Mouse (Mus musculus): ENCODE results near the gene Ptges3. TPM values are rescaled to one million over a fixed set of nuclear protein-coding genes. Genes with fewer than 3 reads are reported as not detected.

Gene Ptges3
- polyA plus RNA-seq, 1 experiment from 2014 or later: 393 TPM

DNA sequence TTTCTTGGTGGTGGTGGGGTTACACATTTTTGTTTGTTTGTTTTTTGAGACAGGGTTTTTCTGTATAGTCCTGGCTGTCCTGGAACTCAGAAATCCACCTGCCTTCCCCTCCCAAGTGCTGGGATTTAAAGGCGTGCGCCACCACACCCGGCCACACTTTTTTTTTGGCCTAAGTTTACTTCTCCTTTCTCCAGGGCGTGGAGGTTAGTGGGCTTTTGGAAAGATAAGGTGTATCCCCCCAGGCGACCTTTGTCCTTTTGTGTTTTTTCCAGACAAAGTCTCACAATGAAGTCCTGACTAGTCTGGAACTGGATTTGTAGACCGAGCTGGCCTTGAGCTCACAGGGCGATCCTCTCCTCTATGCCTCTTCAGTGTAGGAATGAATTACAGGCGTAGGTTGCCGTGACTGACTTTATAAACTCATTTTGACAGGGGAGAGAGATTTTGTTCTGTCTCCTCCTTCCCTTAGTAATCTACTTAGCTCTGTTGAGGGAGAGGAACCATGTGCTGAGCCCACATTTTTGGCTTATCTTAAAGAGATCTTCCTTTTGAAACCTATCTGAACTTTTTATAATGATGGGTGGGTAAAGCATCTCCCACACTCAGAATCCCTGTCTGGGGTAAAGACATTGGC, 36.4 kb downstream of the Ptges3 start:
- Histone ChIP-seq H3K4me1 (replicated peaks; ENCODE audit: control insufficient read depth, insufficient read depth, low read length) (peaks cover 42% of the 10 kb centered on the region), H3K27ac (no peak overlapping the region)
- ATAC-seq (ENCODE audit: low FRiP score): no peak

DNA sequence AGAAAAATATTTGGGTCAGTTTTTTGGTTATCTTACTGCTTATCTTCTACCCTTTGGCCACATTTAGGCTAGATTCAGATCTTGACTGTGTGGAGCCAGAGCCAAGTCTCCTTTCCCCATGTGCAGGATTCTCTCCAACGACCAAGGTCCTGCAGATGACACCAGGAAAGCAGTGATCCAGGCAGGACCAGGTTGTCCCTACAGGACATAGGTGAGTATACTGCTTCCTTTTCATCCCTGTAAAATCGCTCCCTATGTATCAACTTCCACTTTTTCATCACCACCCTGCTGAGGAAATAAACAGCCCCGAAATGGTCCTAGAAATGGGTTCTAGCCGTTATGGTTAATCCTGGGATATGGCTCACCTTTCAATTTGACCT, 37.5 kb downstream of the Ptges3 start:
- Histone ChIP-seq H3K27ac (no peak overlapping the region), H3K4me2 (replicated peaks) (peak overlapping the region; percentile 16; the same call in 1 of the 2 replicates), H3K4me3 (replicated peaks; ENCODE audit: low read length) (peak overlapping the region; percentile 76), H3K27me3 (ENCODE audit: control insufficient read depth, insufficient read depth, low read length) (no peaks in the 10 kb centered on the region), H3K4me1 (replicated peaks; ENCODE audit: control insufficient read depth, insufficient read depth, low read length) (peaks cover 35% of the 10 kb centered on the region), H3K9ac (no peak overlapping the region), H3K9me3 (ENCODE audit: control insufficient read depth, low read length) (no peaks in the 10 kb centered on the region), H3K36me3 (replicated peaks; ENCODE audit: control insufficient read depth, insufficient read depth) (no peaks in the 10 kb centered on the region)
- ATAC-seq (ENCODE audit: low FRiP score) (no peak), DNase-seq (ENCODE audit: low spot score) (no peak)
- 18% methylated on average over 4 of the region's 4 CpGs for WGBS

More for the DNA sequence above, 36.4 kb downstream of the Ptges3 start:
- H3K36me3 ChIP-seq (replicated peaks; ENCODE audit: control insufficient read depth, insufficient read depth): peaks cover 7% of the 10 kb centered on the region
- no peak for DNase-seq (ENCODE audit: low spot score)
- H3K9me3 ChIP-seq (ENCODE audit: control insufficient read depth, low read length): no peaks in the 10 kb centered on the region
- H3K9ac ChIP-seq: no peak overlapping the region
- no peaks in the 10 kb centered on the region for H3K27me3 ChIP-seq (ENCODE audit: control insufficient read depth, insufficient read depth, low read length)
- 33% methylated on average over 9 of the region's 9 CpGs for WGBS
- no peak overlapping the region for H3K4me3 ChIP-seq (replicated peaks; ENCODE audit: low read length)
- H3K4me2 ChIP-seq (replicated peaks): peak overlapping the region; percentile 79

DNA sequence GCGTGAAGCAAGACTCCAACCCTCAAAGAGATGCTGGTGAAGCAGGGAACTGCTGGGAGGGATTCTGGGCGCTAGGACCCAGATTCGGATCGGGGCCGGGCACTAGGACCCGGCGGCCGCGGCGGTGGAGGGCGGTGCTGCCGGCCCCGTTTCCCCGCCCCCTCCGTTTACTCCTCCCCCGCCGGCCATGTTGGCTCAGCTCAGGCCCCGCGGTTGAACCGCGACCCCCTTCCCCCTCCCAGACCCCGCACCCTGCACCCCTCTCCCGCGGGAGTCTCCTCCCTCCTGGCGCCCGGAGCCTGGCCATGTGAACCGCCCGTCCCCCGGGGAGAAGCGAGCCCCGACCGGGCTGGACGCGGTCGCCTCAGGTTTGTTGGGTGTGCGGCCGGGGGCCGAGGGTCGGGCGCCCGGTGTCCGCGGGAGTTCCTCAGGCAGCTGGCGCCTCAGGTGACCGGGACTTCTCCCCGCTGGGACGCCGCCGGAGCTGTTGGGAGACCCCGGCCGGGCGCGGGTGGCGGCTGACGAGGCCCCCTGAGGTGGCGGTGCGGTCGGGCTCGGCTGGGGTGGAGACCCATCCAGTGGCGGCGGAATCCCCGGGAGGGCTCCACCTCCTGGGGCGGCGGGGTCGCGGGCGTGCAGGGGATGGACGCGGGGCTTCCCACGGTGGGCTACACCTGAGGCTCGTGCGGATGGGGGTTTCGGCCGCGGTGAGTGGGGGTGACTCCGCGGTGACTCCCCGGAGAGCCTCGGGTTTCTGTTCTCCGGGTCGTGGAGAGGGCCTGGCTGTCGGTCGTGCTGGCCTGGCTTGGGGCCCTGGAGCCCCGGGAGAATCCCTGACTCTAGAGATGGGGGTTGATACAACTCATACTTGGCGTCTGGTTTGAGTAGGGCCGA, 38.2 kb downstream of the Ptges3 start:
- WGBS: 2% methylated on average over 81 of the region's 86 CpGs
- H3K4me2 ChIP-seq (replicated peaks): peak overlapping the region; percentile 82
- ATAC-seq (ENCODE audit: low FRiP score) (peak; percentile 74), DNase-seq (ENCODE audit: low spot score) (peak; percentile 88)
- no peaks in the 10 kb centered on the region for H3K36me3 ChIP-seq (replicated peaks; ENCODE audit: control insufficient read depth, insufficient read depth)
- H3K27me3 ChIP-seq (ENCODE audit: control insufficient read depth, insufficient read depth, low read length): no peaks in the 10 kb centered on the region
- peak overlapping the region; percentile 83 for H3K27ac ChIP-seq
- H3K4me3 ChIP-seq (replicated peaks; ENCODE audit: low read length): peak overlapping the region; percentile 76
- peak overlapping the region; percentile 86 for H3K9ac ChIP-seq
- H3K4me1 ChIP-seq (replicated peaks; ENCODE audit: control insufficient read depth, insufficient read depth, low read length): peaks cover 29% of the 10 kb centered on the region
- no peaks in the 10 kb centered on the region for H3K9me3 ChIP-seq (ENCODE audit: control insufficient read depth, low read length)

DNA sequence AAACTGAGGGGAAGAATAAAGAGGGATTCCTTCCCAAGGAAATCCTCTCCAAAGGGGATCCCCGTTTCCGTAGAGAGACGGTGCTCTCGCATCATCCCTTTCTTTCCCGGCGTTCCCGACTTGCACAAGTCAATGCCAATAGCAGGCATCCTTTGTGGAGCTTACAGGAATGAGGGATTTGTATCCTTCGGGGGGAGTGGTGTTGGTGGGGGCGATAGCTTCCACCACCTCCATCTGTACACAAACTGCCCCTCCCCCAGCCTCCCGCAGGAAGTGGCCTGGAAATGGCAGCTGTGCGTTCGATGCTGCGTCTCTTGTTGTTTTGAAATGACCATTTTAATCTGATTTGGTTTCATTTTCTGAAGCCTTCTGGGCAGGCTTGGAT, 38.8 kb downstream of the Ptges3 start:
- peaks cover 25% of the 10 kb centered on the region for H3K4me1 ChIP-seq (replicated peaks; ENCODE audit: control insufficient read depth, insufficient read depth, low read length)
- no peaks in the 10 kb centered on the region for H3K36me3 ChIP-seq (replicated peaks; ENCODE audit: control insufficient read depth, insufficient read depth)
- H3K4me3 ChIP-seq (replicated peaks; ENCODE audit: low read length): peak overlapping the region; percentile 76
- ATAC-seq (ENCODE audit: low FRiP score) (no peak), DNase-seq (ENCODE audit: low spot score) (peak; percentile 44)
- peak overlapping the region; percentile 83 for H3K27ac ChIP-seq
- no peaks in the 10 kb centered on the region for H3K27me3 ChIP-seq (ENCODE audit: control insufficient read depth, insufficient read depth, low read length)
- WGBS: 0% methylated on average over 13 of the region's 13 CpGs
- peak overlapping the region; percentile 82 for H3K4me2 ChIP-seq (replicated peaks)
- peak overlapping the region; percentile 86 for H3K9ac ChIP-seq
- H3K9me3 ChIP-seq (ENCODE audit: control insufficient read depth, low read length): no peaks in the 10 kb centered on the region

DNA sequence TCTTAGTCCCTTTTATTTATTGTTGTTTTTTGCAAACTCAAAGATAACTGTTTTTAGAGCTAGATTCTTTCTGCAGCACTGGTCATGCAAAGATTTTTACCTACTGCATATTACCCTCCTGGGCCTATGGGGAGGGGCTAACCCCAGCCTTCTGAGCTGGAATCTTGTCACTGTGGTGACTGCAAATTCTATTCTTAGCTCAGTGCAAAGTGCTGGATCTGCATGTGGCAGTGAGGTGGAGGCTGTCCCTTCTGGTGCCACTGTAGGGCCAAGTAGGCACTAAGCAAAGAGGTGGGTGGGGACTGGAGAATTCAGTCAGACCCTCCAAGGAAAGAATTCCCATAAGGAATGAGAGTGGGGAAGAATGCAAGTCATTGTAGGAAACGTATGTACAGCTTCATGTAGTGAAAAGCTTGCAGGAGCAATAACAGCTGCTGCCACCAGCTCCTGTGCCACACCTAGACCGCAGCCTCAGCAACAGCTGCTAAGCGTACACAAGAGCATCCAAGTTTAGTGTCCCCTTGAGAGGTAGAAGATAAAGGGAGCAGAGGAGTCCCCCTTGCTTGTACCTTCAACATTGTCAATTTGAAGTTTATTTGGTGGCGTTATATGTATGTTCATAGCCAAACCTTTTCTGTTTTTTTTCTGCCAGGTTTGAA, 51.5 kb downstream of the Ptges3 start:
- H3K27me3 ChIP-seq (ENCODE audit: control insufficient read depth, insufficient read depth, low read length): no peaks in the 10 kb centered on the region
- ATAC-seq (ENCODE audit: low FRiP score) (no peak), DNase-seq (ENCODE audit: low spot score) (no peak)
- H3K4me1 ChIP-seq (replicated peaks; ENCODE audit: control insufficient read depth, insufficient read depth, low read length): no peaks in the 10 kb centered on the region
- no peaks in the 10 kb centered on the region for H3K9me3 ChIP-seq (ENCODE audit: control insufficient read depth, low read length)
- peaks cover 68% of the 10 kb centered on the region for H3K36me3 ChIP-seq (replicated peaks; ENCODE audit: control insufficient read depth, insufficient read depth)
- no peak overlapping the region for H3K9ac ChIP-seq
- no peak overlapping the region for H3K27ac ChIP-seq
- WGBS: 90% methylated on average over 4 of the region's 4 CpGs
- H3K4me3 ChIP-seq (replicated peaks; ENCODE audit: low read length): no peak overlapping the region
- no peak overlapping the region for H3K4me2 ChIP-seq (replicated peaks)

DNA sequence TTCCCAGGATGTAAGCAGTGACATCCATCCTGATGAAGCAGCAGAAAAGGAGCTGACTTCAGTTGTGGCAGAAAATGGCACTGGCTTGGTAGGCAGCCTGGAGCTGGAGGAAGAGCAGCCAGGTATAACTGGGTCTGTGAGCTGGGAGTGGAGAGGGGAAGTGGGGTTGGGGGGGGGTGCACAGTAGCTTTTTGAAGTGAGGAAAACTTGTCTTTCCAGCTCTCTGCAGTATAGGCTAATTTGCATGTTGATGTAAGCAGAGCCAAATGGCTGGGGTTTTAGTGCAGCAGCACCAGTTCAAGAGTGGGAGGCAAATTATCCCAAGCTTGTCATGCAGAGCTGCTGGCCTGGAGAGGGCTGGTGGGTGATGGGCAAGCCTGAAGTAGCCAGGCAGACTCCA, 52.5 kb downstream of the Ptges3 start:
- H3K36me3 ChIP-seq (replicated peaks; ENCODE audit: control insufficient read depth, insufficient read depth): peaks cover 78% of the 10 kb centered on the region
- no peaks in the 10 kb centered on the region for H3K27me3 ChIP-seq (ENCODE audit: control insufficient read depth, insufficient read depth, low read length)
- DNase-seq (ENCODE audit: low spot score) (no peak), ATAC-seq (ENCODE audit: low FRiP score) (no peak)
- H3K27ac ChIP-seq: no peak overlapping the region
- H3K4me2 ChIP-seq (replicated peaks): no peak overlapping the region
- no peaks in the 10 kb centered on the region for H3K4me1 ChIP-seq (replicated peaks; ENCODE audit: control insufficient read depth, insufficient read depth, low read length)
- H3K9me3 ChIP-seq (ENCODE audit: control insufficient read depth, low read length): no peaks in the 10 kb centered on the region
- H3K4me3 ChIP-seq (replicated peaks; ENCODE audit: low read length): no peak overlapping the region
- no peak overlapping the region for H3K9ac ChIP-seq

DNA sequence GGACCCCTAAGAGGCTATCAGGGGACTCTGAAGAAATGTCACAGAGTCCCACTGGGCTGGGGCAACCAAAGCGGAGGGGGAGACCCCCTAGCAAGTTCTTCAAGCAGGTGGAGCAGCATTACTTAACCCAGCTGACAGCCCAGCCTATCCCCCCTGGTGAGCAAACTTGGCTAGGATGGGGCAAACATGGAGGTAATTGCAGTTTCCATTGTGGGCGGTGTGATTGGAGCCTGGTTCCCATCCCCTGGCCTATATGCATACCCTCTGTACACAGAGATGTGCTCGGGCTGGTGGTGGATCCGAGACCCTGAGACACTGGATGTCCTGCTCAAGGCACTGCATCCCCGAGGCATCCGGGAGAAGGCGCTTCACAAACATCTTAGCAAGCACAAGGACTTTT, 65.1 kb downstream of the Ptges3 start:
- H3K27me3 ChIP-seq (ENCODE audit: control insufficient read depth, insufficient read depth, low read length): no peaks in the 10 kb centered on the region
- 93% methylated on average over 7 of the region's 7 CpGs for WGBS
- no peak overlapping the region for H3K9ac ChIP-seq
- DNase-seq (ENCODE audit: low spot score) (no peak), ATAC-seq (ENCODE audit: low FRiP score) (no peak)
- H3K9me3 ChIP-seq (ENCODE audit: control insufficient read depth, low read length): no peaks in the 10 kb centered on the region
- peaks cover 98% of the 10 kb centered on the region for H3K36me3 ChIP-seq (replicated peaks; ENCODE audit: control insufficient read depth, insufficient read depth)
- no peak overlapping the region for H3K27ac ChIP-seq
- H3K4me3 ChIP-seq (replicated peaks; ENCODE audit: low read length): no peak overlapping the region
- H3K4me2 ChIP-seq (replicated peaks): no peak overlapping the region
- H3K4me1 ChIP-seq (replicated peaks; ENCODE audit: control insufficient read depth, insufficient read depth, low read length): no peaks in the 10 kb centered on the region

DNA sequence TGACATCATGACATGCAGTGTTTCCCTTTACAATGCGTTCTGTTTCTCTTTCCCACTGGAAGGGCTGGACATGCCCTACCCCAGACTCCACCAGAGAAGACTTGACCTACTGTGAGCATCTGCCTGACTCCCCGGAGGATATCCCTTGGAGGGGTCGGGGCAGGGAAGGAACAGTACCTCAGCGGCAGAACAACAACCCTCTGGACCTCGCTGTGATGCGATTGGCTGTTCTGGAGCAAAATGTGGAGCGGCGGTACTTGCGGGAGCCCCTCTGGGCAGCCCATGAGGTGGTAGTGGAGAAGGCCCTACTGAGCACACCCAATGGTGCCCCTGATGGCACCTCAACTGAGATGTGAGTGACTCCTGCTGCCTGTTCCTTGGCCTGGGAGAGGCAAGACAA, 66.1 kb downstream of the Ptges3 start:
- Histone ChIP-seq H3K36me3 (replicated peaks; ENCODE audit: control insufficient read depth, insufficient read depth) (peaks cover 96% of the 10 kb centered on the region), H3K4me1 (replicated peaks; ENCODE audit: control insufficient read depth, insufficient read depth, low read length) (no peaks in the 10 kb centered on the region), H3K4me2 (replicated peaks) (no peak overlapping the region), H3K27me3 (ENCODE audit: control insufficient read depth, insufficient read depth, low read length) (no peaks in the 10 kb centered on the region), H3K9ac (no peak overlapping the region), H3K4me3 (replicated peaks; ENCODE audit: low read length) (no peak overlapping the region), H3K27ac (no peak overlapping the region), H3K9me3 (ENCODE audit: control insufficient read depth, low read length) (no peaks in the 10 kb centered on the region)
- 92% methylated on average over 9 of the region's 9 CpGs for WGBS
- ATAC-seq (ENCODE audit: low FRiP score) (no peak), DNase-seq (ENCODE audit: low spot score) (no peak)

DNA sequence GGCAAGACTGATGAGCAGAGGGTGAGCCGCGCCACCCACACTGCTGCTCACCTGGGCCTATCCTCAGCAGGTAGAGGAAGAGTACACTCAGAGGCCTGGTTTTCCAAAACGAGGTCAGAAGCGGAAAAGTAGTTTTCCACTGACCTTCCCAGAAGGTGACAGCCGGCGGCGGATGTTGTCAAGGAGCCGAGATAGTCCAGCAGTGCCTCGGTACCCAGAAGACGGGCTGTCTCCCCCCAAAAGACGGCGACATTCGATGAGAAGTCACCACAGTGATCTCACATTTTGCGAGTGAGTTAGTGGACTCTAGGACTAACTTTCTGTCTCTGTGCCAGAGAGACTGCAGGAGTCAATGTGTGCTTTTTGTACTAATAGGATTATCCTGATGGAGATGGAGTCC, 67.2 kb downstream of the Ptges3 start:
- H3K4me1 ChIP-seq (replicated peaks; ENCODE audit: control insufficient read depth, insufficient read depth, low read length): no peaks in the 10 kb centered on the region
- H3K9ac ChIP-seq: no peak overlapping the region
- peaks cover 96% of the 10 kb centered on the region for H3K36me3 ChIP-seq (replicated peaks; ENCODE audit: control insufficient read depth, insufficient read depth)
- DNase-seq (ENCODE audit: low spot score) (no peak), ATAC-seq (ENCODE audit: low FRiP score) (no peak)
- no peak overlapping the region for H3K27ac ChIP-seq
- 94% methylated on average over 14 of the region's 14 CpGs for WGBS
- H3K4me2 ChIP-seq (replicated peaks): no peak overlapping the region
- H3K9me3 ChIP-seq (ENCODE audit: control insufficient read depth, low read length): no peaks in the 10 kb centered on the region
- no peak overlapping the region for H3K4me3 ChIP-seq (replicated peaks; ENCODE audit: low read length)
- H3K27me3 ChIP-seq (ENCODE audit: control insufficient read depth, insufficient read depth, low read length): no peaks in the 10 kb centered on the region

Measured in hindbrain, embryonic 14.5 days (tissue).